Mouse (Mus musculus) megakaryocyte, embryonic 14.5 days (primary cell): ENCODE measurements around the gene Cyth3. TPM values are rescaled to one million over a fixed set of nuclear protein-coding genes. Genes with fewer than 3 reads are reported as not detected.

ENCODE experiments used
- H3K27me3 ChIP-seq: replicated peaks from 2 replicates; pipeline ENCODE3; 2012; ENCODE audit warnings: inconsistent platforms
- H3K36me3 ChIP-seq: replicated peaks from 2 replicates; pipeline ENCODE3; 2012; ENCODE audit warnings: low read length, inconsistent platforms, mixed read lengths
- H3K4me1 ChIP-seq: 2 replicates; pipeline ENCODE4 v1.6.1; 2012; ENCODE audit warnings: inconsistent platforms
- H3K4me3 ChIP-seq: replicated peaks from 2 replicates; pipeline ENCODE3; 2012; ENCODE audit warnings: moderate library complexity, mild to moderate bottlenecking, inconsistent platforms
- H3K9me3 ChIP-seq: 2 replicates; pipeline ENCODE4 v1.6.1; 2012; ENCODE audit warnings: inconsistent platforms
- FLI1 ChIP-seq: IDR thresholded peaks from 2 replicates; pipeline ENCODE4 v1.6.1; 2012; ENCODE audit warnings: low read length, inconsistent platforms, mixed read lengths
- GATA1 ChIP-seq: IDR thresholded peaks from 3 replicates; pipeline ENCODE4 v1.6.1; 2012; ENCODE audit warnings: mixed read lengths, low read length, inconsistent platforms, borderline replicate concordance
- polyA plus RNA-seq: library from polyadenylated mRNA; stranded (reverse); fragments of >175 nt; gene quantifications from 2 replicates; pipeline ENCODE4 v1.2.3, GENCODE M21; 2012; ENCODE audit warnings: low replicate concordance; ENCODE audit not compliant: insufficient read depth

Gene Cyth3
- polyA plus RNA-seq, 1 experiment, result 4.7 TPM

GRCm38 (mm10) chr5:143642262-143642831 is 20.1 kb downstream of the Cyth3 start:
- no peak for TF ChIP-seq FLI1
- TF ChIP-seq GATA1, result no peak
- Histone ChIP-seq H3K36me3 (peaks cover 7% of the 10 kb centered on the region), H3K4me3 (peak overlapping the region; percentile 84), H3K4me1 (peaks cover 81% of the 10 kb centered on the region), H3K27me3 (no peaks in the 10 kb centered on the region), H3K9me3 (no peaks in the 10 kb centered on the region)

- H3K4me3 ChIP-seq, result peak overlapping the region; percentile 29
- H3K9me3 ChIP-seq, result peaks cover 11% of the 10 kb centered on the region
- H3K4me1 ChIP-seq, result peaks cover 69% of the 10 kb centered on the region
- no peaks in the 10 kb centered on the region for H3K27me3 ChIP-seq
- TF ChIP-seq FLI1 (no peak), GATA1 (no peak)
- H3K36me3 ChIP-seq, result peaks cover 22% of the 10 kb centered on the region
Measured at GRCm38 (mm10) chr5:143645976-143646375, 23.7 kb downstream of the Cyth3 start.

- H3K4me3 ChIP-seq, result no peak overlapping the region
- peaks cover 67% of the 10 kb centered on the region for H3K4me1 ChIP-seq
- peaks cover 26% of the 10 kb centered on the region for H3K36me3 ChIP-seq
- peaks cover 11% of the 10 kb centered on the region for H3K9me3 ChIP-seq
- no peak for TF ChIP-seq GATA1
- no peaks in the 10 kb centered on the region for H3K27me3 ChIP-seq
Measured at GRCm38 (mm10) chr5:143647412-143647811, 25.2 kb downstream of the Cyth3 start.

GRCm38 (mm10) chr5:143648058-143648457 is 25.8 kb downstream of the Cyth3 start:
- H3K4me3 ChIP-seq, result no peak overlapping the region
- H3K9me3 ChIP-seq, result peaks cover 11% of the 10 kb centered on the region
- peaks cover 69% of the 10 kb centered on the region for H3K4me1 ChIP-seq
- TF ChIP-seq GATA1 (no peak), FLI1 (no peak)
- no peaks in the 10 kb centered on the region for H3K27me3 ChIP-seq
- H3K36me3 ChIP-seq, result peaks cover 26% of the 10 kb centered on the region

GRCm38 (mm10) chr5:143649168-143649567 is 26.9 kb downstream of the Cyth3 start:
- TF ChIP-seq FLI1 (no peak), GATA1 (no peak)
- Histone ChIP-seq H3K4me3 (no peak overlapping the region), H3K27me3 (no peaks in the 10 kb centered on the region), H3K9me3 (peaks cover 11% of the 10 kb centered on the region), H3K36me3 (peaks cover 23% of the 10 kb centered on the region), H3K4me1 (peaks cover 73% of the 10 kb centered on the region)

- TF ChIP-seq GATA1 (no peak), FLI1 (no peak)
- H3K4me1 ChIP-seq, result peaks cover 81% of the 10 kb centered on the region
- H3K36me3 ChIP-seq, result peaks cover 21% of the 10 kb centered on the region
- no peaks in the 10 kb centered on the region for H3K27me3 ChIP-seq
- H3K9me3 ChIP-seq, result peaks cover 11% of the 10 kb centered on the region
- H3K4me3 ChIP-seq, result no peak overlapping the region
Measured at GRCm38 (mm10) chr5:143651855-143652631, 29.8 kb downstream of the Cyth3 start.

- Histone ChIP-seq H3K4me1 (peaks cover 72% of the 10 kb centered on the region), H3K9me3 (peaks cover 11% of the 10 kb centered on the region), H3K36me3 (peaks cover 24% of the 10 kb centered on the region), H3K27me3 (no peaks in the 10 kb centered on the region), H3K4me3 (no peak overlapping the region)
- TF ChIP-seq GATA1, result no peak
Measured at GRCm38 (mm10) chr5:143653497-143653896, 31.2 kb downstream of the Cyth3 start.

GRCm38 (mm10) chr5:143654670-143655510 is 32.6 kb downstream of the Cyth3 start:
- TF ChIP-seq GATA1, result no peak
- TF ChIP-seq FLI1, result no peak
- Histone ChIP-seq H3K36me3 (peaks cover 21% of the 10 kb centered on the region), H3K4me1 (peaks cover 75% of the 10 kb centered on the region), H3K9me3 (peaks cover 10% of the 10 kb centered on the region), H3K4me3 (peak overlapping the region; percentile 66), H3K27me3 (no peaks in the 10 kb centered on the region)

- H3K27me3 ChIP-seq, result no peaks in the 10 kb centered on the region
- H3K9me3 ChIP-seq, result peaks cover 3% of the 10 kb centered on the region
- H3K4me3 ChIP-seq, result peak overlapping the region; percentile 54
- TF ChIP-seq FLI1 (no peak), GATA1 (no peak)
- H3K36me3 ChIP-seq, result peaks cover 14% of the 10 kb centered on the region
- H3K4me1 ChIP-seq, result peaks cover 80% of the 10 kb centered on the region
Measured at GRCm38 (mm10) chr5:143655511-143655943, 33.3 kb downstream of the Cyth3 start.

GRCm38 (mm10) chr5:143656708-143657245 is 34.5 kb downstream of the Cyth3 start:
- Histone ChIP-seq H3K36me3 (peaks cover 7% of the 10 kb centered on the region), H3K9me3 (no peaks in the 10 kb centered on the region), H3K27me3 (no peaks in the 10 kb centered on the region), H3K4me1 (peaks cover 75% of the 10 kb centered on the region), H3K4me3 (no peak overlapping the region)
- TF ChIP-seq FLI1 (no peak), GATA1 (no peak)
